Mouse (Mus musculus) limb, embryonic 14.5 days (tissue): ENCODE results near the gene Prdx2. TPM values are rescaled to one million over a fixed set of nuclear protein-coding genes. Genes with fewer than 3 reads are reported as not detected.

Source experiments
- ATAC-seq: fragments of 200-750 bp; cut with Nextera tagmentation; 2 replicates; pipeline ENCODE4 v1.8.0; 2017; ENCODE audit warnings: low read depth, moderate number of reproducible peaks, moderate TSS enrichment; ENCODE audit not compliant: low FRiP score
- DNase-seq: peaks from one replicate; pipeline ENCODE4 v3.0.0-alpha.2; 2015; ENCODE audit warnings: low spot score
- H3K27ac ChIP-seq: fragments of 300-500 bp; sonication (generic); replicated peaks from 2 replicates; pipeline ENCODE4 v1.5.1; 2014; ENCODE audit warnings: low read depth, mild to moderate bottlenecking, low read length, moderate library complexity, mixed read lengths
- H3K27me3 ChIP-seq: fragments of 300-500 bp; sonication (generic); 2 replicates; pipeline ENCODE4 v1.6.1; 2014; ENCODE audit warnings: low read length, mixed read lengths; ENCODE audit not compliant: control insufficient read depth, insufficient read depth
- H3K36me3 ChIP-seq: fragments of 300-500 bp; sonication (generic); 2 replicates; pipeline ENCODE4 v1.6.1; 2014; ENCODE audit warnings: mild to moderate bottlenecking, low read length, moderate library complexity, mixed read lengths; ENCODE audit not compliant: control insufficient read depth, insufficient read depth
- H3K4me1 ChIP-seq: fragments of 300-500 bp; sonication (generic); 2 replicates; pipeline ENCODE4 v1.6.1; 2014; ENCODE audit warnings: antibody characterized with exemption, low read length, mixed read lengths; ENCODE audit not compliant: control insufficient read depth, insufficient read depth
- H3K4me2 ChIP-seq: fragments of 300-500 bp; sonication (generic); replicated peaks from 2 replicates; pipeline ENCODE4 v1.6.1; 2014; ENCODE audit warnings: low read depth, mild to moderate bottlenecking, low read length, moderate library complexity; ENCODE audit not compliant: severe bottlenecking
- H3K4me3 ChIP-seq: fragments of 300-500 bp; sonication (generic); replicated peaks from 2 replicates; pipeline ENCODE4 v1.5.1; 2014; ENCODE audit warnings: low read length
- H3K9ac ChIP-seq: fragments of 300-500 bp; sonication (generic); 2 replicates; pipeline ENCODE4 v1.6.1; 2014; ENCODE audit warnings: mild to moderate bottlenecking, low read depth, low read length, moderate library complexity; ENCODE audit not compliant: severe bottlenecking
- H3K9me3 ChIP-seq: fragments of 300-500 bp; sonication (generic); 2 replicates; pipeline ENCODE4 v1.6.1; 2016; ENCODE audit warnings: low read length; ENCODE audit not compliant: control insufficient read depth
- POLR2A ChIP-seq: fragments of 200-500 bp; IDR thresholded peaks from 2 replicates; pipeline ENCODE4 v1.8.0; 2012; ENCODE audit warnings: inconsistent platforms, mild to moderate bottlenecking, moderate library complexity, borderline replicate concordance; ENCODE audit not compliant: insufficient read depth, insufficient read length; ENCODE audit errors: extremely low read depth
- WGBS: fragments of 180-500 bp; shearing (Covaris S2); extraction: QIAGEN DNeasy Blood & Tissue Kit; methylation state at CpG from one replicate; pipeline ENCODE4 v1.1.7; 2014; 5-methylcytosine and 5-hydroxymethylcytosine counted together
- polyA plus RNA-seq, 2 experiments: library from polyadenylated mRNA; depleted of rRNA in 1 of 2; stranded (reverse) in 1 of 2; unstranded in 1 of 2; fragments of >200 nt; fragmentation: Nextera tagmentation in 1 of 2; extraction: Ambion mirVana in 1 of 2; gene quantifications; 2 replicates each; pipeline versions ENCODE4 v1.2.1 to v1.2.3; 2012 to 2014

The Prdx2 gene
- polyA plus RNA-seq, 2 experiments = 405 to 839 TPM

DNA sequence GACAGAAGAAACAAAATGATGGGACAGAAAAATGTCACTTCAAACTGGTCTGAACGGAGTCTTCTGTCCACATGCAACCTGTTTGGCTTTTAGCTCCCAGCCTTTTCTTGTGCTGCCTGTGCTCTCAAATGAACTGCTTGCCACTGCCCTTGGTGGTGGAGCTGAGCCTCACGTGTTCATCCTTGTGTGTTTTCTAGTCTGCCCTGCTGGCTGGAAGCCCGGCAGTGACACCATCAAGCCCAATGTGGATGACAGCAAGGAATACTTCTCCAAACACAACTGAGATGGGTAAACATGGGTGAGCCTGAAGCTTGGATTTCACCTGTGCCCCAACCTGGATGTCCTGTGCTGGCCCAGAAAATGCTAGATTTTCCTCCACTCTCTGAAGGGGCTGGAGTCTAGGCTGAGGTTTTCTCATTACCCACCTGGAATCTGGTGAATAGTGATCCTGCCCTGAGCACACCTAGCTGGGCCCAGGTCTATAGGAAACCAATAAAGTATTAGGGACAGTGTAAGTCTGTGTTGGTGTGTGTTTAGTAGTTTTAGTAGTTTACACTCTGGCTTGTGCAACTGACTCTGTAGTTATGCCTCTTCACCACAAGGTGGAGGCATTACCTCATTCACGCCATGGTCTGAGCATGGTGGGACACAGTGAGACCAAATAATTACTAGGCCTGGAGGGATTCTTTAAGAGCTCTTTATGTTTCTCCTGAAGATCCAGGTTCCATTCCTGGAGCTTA, 4.6 kb downstream of the Prdx2 start:
- H3K4me1 ChIP-seq = peaks cover 31% of the 10 kb centered on the region
- no peak overlapping the region for H3K27ac ChIP-seq
- H3K4me2 ChIP-seq = no peak overlapping the region
- ATAC-seq = peak; percentile 23; the same call in 1 of the 2 replicates
- H3K4me3 ChIP-seq = no peak overlapping the region
- WGBS = 65% methylated on average over 4 of the region's 4 CpGs
- H3K9me3 ChIP-seq = no peaks in the 10 kb centered on the region
- no peak overlapping the region for H3K9ac ChIP-seq
- TF ChIP-seq POLR2A = no peak
- peaks cover 37% of the 10 kb centered on the region for H3K36me3 ChIP-seq
- DNase-seq = peak; percentile 64
- H3K27me3 ChIP-seq = peaks cover 15% of the 10 kb centered on the region

DNA sequence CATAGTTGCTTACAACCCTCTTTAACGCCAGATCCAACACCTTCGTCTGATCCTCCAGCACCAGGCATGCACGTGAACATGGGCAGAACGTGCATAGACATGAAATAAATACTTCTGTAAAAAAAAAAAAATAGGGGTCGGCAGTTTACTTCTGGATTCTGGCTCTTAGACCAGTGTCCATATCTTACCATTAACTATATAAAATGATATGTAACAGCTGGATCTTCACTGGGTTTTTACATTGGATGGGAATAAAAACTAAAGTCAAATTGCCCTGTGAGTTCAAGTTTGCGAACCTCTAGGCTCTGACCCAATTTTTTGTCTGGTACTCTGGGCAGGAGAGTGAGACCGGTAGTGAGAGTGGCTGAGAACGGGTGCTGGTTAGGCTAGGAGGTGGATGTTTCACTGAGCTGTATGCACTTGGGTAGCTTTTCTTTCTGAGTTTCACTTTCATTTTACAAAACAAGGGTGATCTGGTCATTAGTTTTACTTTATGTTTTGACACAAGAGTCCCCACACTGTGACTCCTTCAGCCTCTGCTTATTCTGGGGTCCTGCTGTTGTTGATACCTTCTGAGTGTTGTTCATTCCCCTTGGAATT, 5.3 kb downstream of the Prdx2 start:
- no peak overlapping the region for H3K9ac ChIP-seq
- H3K4me1 ChIP-seq = peaks cover 37% of the 10 kb centered on the region
- DNase-seq (no peak), ATAC-seq (no peak)
- no peak for TF ChIP-seq POLR2A
- no peaks in the 10 kb centered on the region for H3K9me3 ChIP-seq
- H3K4me3 ChIP-seq = no peak overlapping the region
- peaks cover 15% of the 10 kb centered on the region for H3K27me3 ChIP-seq
- H3K36me3 ChIP-seq = peaks cover 37% of the 10 kb centered on the region
- H3K27ac ChIP-seq = no peak overlapping the region
- 75% methylated on average over 8 of the region's 8 CpGs for WGBS
- no peak overlapping the region for H3K4me2 ChIP-seq

DNA sequence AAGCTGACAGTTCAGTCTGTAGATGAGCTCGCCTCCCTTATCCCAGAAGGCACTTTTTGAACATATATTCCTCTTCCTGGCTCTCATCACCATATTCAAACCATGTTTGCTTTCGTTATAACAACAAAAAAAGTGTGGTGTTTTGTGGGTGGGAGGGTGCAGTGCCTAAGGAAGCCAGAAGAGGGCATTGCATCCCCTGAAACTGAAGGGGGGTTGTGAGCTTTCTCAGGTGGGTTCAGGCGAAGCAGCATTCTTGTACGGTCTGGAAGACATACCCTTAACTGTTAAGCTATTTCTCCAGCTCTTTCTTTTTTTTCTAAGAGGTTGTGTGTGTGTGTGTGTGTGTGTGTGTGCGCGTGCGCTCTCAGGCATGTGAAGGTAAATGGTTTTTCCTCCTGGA, 6.0 kb downstream of the Prdx2 start:
- peaks cover 40% of the 10 kb centered on the region for H3K4me1 ChIP-seq
- H3K27me3 ChIP-seq = peaks cover 15% of the 10 kb centered on the region
- H3K4me3 ChIP-seq = peak overlapping the region; percentile 64; the same call in 1 of the 2 replicates
- no peaks in the 10 kb centered on the region for H3K9me3 ChIP-seq
- 0 out of 2 replicates have a peak, but pooled peaks have one; percentile 19 for TF ChIP-seq POLR2A
- DNase-seq (no peak), ATAC-seq (no peak)
- peaks cover 37% of the 10 kb centered on the region for H3K36me3 ChIP-seq
- no peak overlapping the region for H3K27ac ChIP-seq
- peak overlapping the region; percentile 99 for H3K4me2 ChIP-seq
- WGBS = 28% methylated on average over 7 of the region's 7 CpGs
- no peak overlapping the region for H3K9ac ChIP-seq

DNA sequence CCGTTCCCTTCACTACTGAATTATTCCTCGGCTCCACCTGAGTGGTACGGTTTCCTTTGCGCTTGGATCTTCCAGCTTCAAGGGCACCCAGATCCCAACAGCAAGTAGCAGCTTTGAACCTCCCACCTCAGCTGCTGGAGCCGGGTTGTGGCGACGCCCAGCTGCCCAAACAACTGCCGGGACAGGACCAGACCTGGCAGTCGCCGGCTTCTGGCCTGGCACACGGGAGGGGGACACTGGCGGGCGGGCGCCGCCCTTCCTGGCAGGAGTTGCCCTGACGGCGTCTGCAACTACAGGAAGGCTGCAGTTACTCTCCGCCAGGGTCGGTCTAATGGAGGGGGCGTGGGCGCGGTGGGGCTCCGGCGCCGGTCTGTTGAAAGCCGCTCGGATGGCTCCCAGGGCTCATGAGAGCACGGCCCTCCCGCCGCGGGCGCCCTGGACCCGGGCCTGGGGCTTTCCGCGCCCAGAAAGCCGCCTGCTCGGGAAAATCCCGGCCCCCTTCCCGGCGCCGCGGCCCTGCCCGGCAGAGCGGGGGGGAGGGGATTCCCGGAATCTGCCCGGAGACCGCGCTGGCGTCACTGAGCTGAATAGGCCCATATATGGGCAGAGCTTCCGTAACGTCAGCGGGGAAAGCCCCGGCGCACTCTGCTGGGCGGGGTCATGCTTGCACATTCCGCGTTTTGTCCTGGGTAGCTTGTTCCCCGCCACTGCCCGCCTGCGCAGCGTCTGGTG, 6.8 kb downstream of the Prdx2 start:
- Histone ChIP-seq H3K27me3 (peaks cover 15% of the 10 kb centered on the region), H3K36me3 (peaks cover 32% of the 10 kb centered on the region), H3K4me2 (peak overlapping the region; percentile 99), H3K4me1 (peaks cover 39% of the 10 kb centered on the region), H3K9me3 (no peaks in the 10 kb centered on the region), H3K9ac (peak overlapping the region; percentile 66), H3K4me3 (peak overlapping the region; percentile 64), H3K27ac (peak overlapping the region; percentile 73)
- ATAC-seq (peak; percentile 84), DNase-seq (peak; percentile 91)
- no peak for TF ChIP-seq POLR2A
- 1% methylated on average over 52 of the region's 61 CpGs for WGBS

DNA sequence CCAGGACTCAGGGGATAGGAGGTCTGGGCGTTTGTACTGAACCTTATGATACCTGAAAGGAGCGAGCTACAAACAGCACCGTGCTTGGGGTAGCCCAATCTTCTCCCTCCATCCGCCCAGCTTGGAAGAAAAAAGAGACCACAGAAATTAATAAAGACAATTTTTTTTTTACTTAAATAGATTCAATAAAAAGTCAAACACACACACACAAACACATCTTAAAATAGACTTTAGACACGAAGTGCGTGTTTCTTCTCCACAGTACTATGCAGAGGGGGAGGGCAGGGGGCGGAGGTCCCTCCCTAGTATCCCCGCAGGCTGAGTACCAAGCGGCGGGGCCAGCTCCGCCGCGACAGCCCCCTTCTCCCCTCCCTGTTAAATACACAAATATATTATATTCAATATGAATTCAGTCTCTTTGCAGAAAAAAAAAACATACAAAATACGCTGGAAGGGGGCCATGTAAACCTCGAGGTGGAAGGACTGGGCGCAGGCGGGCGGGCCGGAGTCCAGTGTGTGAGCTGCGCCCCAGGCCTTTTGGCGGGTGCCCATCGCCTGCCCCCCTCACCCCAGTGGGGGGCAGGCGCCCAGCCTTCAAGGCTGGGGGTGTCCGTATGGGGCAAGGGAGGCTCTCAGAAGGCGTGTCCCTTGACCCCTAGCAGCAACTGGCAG, 7.5 kb downstream of the Prdx2 start:
- no peak for ATAC-seq
- peaks cover 15% of the 10 kb centered on the region for H3K27me3 ChIP-seq
- no peaks in the 10 kb centered on the region for H3K9me3 ChIP-seq
- no peak overlapping the region for H3K27ac ChIP-seq
- 2% methylated on average over 24 of the region's 25 CpGs for WGBS
- no peak for DNase-seq
- H3K36me3 ChIP-seq = peaks cover 25% of the 10 kb centered on the region
- H3K4me1 ChIP-seq = peaks cover 40% of the 10 kb centered on the region
- TF ChIP-seq POLR2A = no peak
- H3K4me2 ChIP-seq = peak overlapping the region; percentile 99
- H3K4me3 ChIP-seq = peak overlapping the region; percentile 64
- peak overlapping the region; percentile 66; the same call in 1 of the 2 replicates for H3K9ac ChIP-seq
